Mouse (Mus musculus) spleen, adult 10 weeks (tissue): ENCODE data around the gene Fam216b. TPM values are rescaled to one million over a fixed set of nuclear protein-coding genes. Genes with fewer than 3 reads are reported as not detected.

Source experiments
- polyA plus RNA-seq: library from polyadenylated mRNA; stranded (reverse); fragments of 350-450 nt; fragmentation: Illumina TruSeq; extraction: RNeasy Lipid Tissue Mini Kit (QIAGEN cat#74804); gene quantifications from one replicate; pipeline ENCODE4 v1.2.3, GENCODE M21; 2015; ENCODE audit warnings: low replicate concordance; ENCODE audit not compliant: insufficient read depth

Fam216b gene
- not detected for polyA plus RNA-seq

GRCm38 (mm10) chr14:78088907-78089306 is at the start of gene Fam216b:
Gene Fam216b (minus strand): TSS chr14:78089007.

Other genes with a start within 250 kb of the Fam216b start
- 69.7 TPM for gene Dnajc15, start 213.9 kb downstream of the Fam216b start, polyA plus RNA-seq
- 165 TPM for gene Epsti1, start 184.8 kb downstream of the Fam216b start, polyA plus RNA-seq
- 4.2 TPM for gene Tnfsf11, start 219.0 kb upstream of the Fam216b start, polyA plus RNA-seq